22 mouse cellular contexts compared by ENCODE assay signal in the genomic region with DNA sequence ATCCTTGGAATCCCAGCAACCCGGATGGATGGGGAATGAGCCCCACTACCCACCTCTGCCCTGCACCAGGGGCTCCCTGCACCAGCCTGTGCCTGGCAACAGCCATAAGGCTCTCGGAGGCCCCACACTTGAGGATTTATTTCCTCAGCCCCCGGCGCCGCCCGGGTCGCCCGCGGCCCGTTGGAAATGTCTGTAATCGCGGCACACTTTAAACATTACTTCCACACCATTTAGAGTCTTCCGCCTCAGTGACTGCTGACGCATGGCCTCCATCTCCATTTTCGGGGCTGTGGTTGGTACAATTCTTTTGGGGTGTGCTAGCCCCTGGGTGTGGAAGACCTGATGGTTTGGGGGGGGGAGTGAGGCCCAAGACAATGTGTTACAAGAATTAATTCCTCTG.
A peak's percentile ranks its signal among the peaks of the same experiment; 100 is the strongest.
DNase-seq lines count a peak whose midpoint lies in the region; ATAC-seq and TF ChIP-seq lines count a peak whose summit lies in the region.
"Had no signal": no experiment of that assay in that cellular context is flagged by ENCODE, and none has a peak within 500 bp of the region (broad histone marks: within the 10 kb centered on the region; RNA-seq: fewer than 3 reads in every experiment).

No protein-coding gene starts in this region.

- peaks cover 8% of the 10 kb centered on the region; the same call in 1 of the 2 replicates for H3K4me1 ChIP-seq in midbrain, embryonic 15.5 days
- no peaks in the 10 kb centered on the region for H3K4me1 ChIP-seq in midbrain, postnatal 0 days (ENCODE audit: insufficient read depth, low read length)
- H3K4me1 ChIP-seq in neural tube, embryonic 12.5 days, result peaks cover 7% of the 10 kb centered on the region
- peaks cover 4% of the 10 kb centered on the region; the same call in 1 of the 2 replicates for H3K4me1 ChIP-seq in liver, embryonic 11.5 days (replicated peaks; ENCODE audit: control insufficient read depth, insufficient read depth, low read length)
- H3K4me1 ChIP-seq in kidney, embryonic 14.5 days (ENCODE audit: control insufficient read depth, insufficient read depth, low read length), result no peaks in the 10 kb centered on the region
- H3K4me1 ChIP-seq: limb, embryonic 12.5 days had no signal

- H3K27me3 ChIP-seq in midbrain, embryonic 15.5 days (replicated peaks), result 0 out of 2 replicates have a peak, but pooled peaks cover 4% of the 10 kb centered on the region
- H3K27me3 ChIP-seq in midbrain, postnatal 0 days (ENCODE audit: insufficient read depth, low read length), result 0 out of 2 replicates have a peak, but pooled peaks cover 6% of the 10 kb centered on the region
- peaks cover 94% of the 10 kb centered on the region for H3K27me3 ChIP-seq in neural tube, embryonic 12.5 days (replicated peaks)
- H3K27me3 ChIP-seq in liver, embryonic 11.5 days (replicated peaks; ENCODE audit: control insufficient read depth, insufficient read depth, low read length), result no peaks in the 10 kb centered on the region
- peaks cover 3% of the 10 kb centered on the region; the same call in 1 of the 2 replicates for H3K27me3 ChIP-seq in kidney, embryonic 14.5 days (ENCODE audit: control insufficient read depth, insufficient read depth, low read length)
- H3K27me3 ChIP-seq: liver, embryonic 13.5 days; lung, embryonic 15.5 days had no signal

- no peaks in the 10 kb centered on the region for H3K9me3 ChIP-seq in midbrain, embryonic 15.5 days
- H3K9me3 ChIP-seq in midbrain, postnatal 0 days (ENCODE audit: low read length), result no peaks in the 10 kb centered on the region
- H3K9me3 ChIP-seq in neural tube, embryonic 12.5 days, result no peaks in the 10 kb centered on the region
- H3K9me3 ChIP-seq in liver, embryonic 11.5 days (ENCODE audit: control insufficient read depth, low read length), result no peaks in the 10 kb centered on the region
- no peaks in the 10 kb centered on the region for H3K9me3 ChIP-seq in kidney, embryonic 14.5 days (ENCODE audit: control insufficient read depth, low read length)
- H3K9me3 ChIP-seq: liver, embryonic 13.5 days; lung, embryonic 15.5 days had no signal

- no peak overlapping the region for H3K9ac ChIP-seq in midbrain, embryonic 15.5 days
- H3K9ac ChIP-seq in midbrain, postnatal 0 days (replicated peaks; ENCODE audit: low read length, poor library complexity, severe bottlenecking), result no peak overlapping the region
- H3K9ac ChIP-seq in neural tube, embryonic 12.5 days, result no peak overlapping the region
- no peak overlapping the region for H3K9ac ChIP-seq in liver, embryonic 11.5 days (ENCODE audit: low read depth, low read length)
- no peak overlapping the region for H3K9ac ChIP-seq in kidney, embryonic 14.5 days (ENCODE audit: low read depth, low read length)
- H3K9ac ChIP-seq: limb, embryonic 12.5 days; liver, embryonic 13.5 days; lung, embryonic 15.5 days had no signal

- H3K36me3 ChIP-seq in midbrain, embryonic 15.5 days (replicated peaks), result no peaks in the 10 kb centered on the region
- no peaks in the 10 kb centered on the region for H3K36me3 ChIP-seq in midbrain, postnatal 0 days (ENCODE audit: insufficient read depth, low read length)
- no peaks in the 10 kb centered on the region for H3K36me3 ChIP-seq in neural tube, embryonic 12.5 days
- no peaks in the 10 kb centered on the region for H3K36me3 ChIP-seq in liver, embryonic 11.5 days (ENCODE audit: control insufficient read depth, insufficient read depth, low read length)
- no peaks in the 10 kb centered on the region for H3K36me3 ChIP-seq in kidney, embryonic 14.5 days (ENCODE audit: control insufficient read depth, insufficient read depth, low read length)
- H3K36me3 ChIP-seq: limb, embryonic 12.5 days; liver, embryonic 13.5 days; lung, embryonic 15.5 days; midbrain, embryonic 10.5 days had no signal

- ATAC-seq in midbrain, embryonic 15.5 days (replicated peaks), result 0 out of 2 replicates have a peak, but pooled peaks have one; percentile 12
- no peak for ATAC-seq in midbrain, postnatal 0 days (ENCODE audit: low FRiP score)
- ATAC-seq in neural tube, embryonic 12.5 days (ENCODE audit: low FRiP score, low read depth), result peak; percentile 42
- no peak for ATAC-seq in liver, embryonic 11.5 days (replicated peaks; ENCODE audit: low FRiP score)
- no peak for ATAC-seq in kidney, embryonic 14.5 days (ENCODE audit: low FRiP score, low TSS enrichment)
- ATAC-seq: activated CD4-positive, CD25-positive, alpha-beta regulatory T cell, adult 4 months; CD4-positive, CD25-positive, alpha-beta regulatory T cell, adult 4 months had no signal

- peak; percentile 23 for DNase-seq in embryo, embryonic 10 days (ENCODE audit: low spot score)
- DNase-seq in embryo, embryonic 9.5 days (ENCODE audit: extremely low spot score), result no peak
- no peak for DNase-seq in midbrain, postnatal 0 days (ENCODE audit: low spot score)
- DNase-seq in liver, embryonic 11.5 days (ENCODE audit: low spot score), result no peak
- no peak for DNase-seq in urinary bladder, postnatal 25 days (ENCODE audit: low spot score)
- DNase-seq: adrenal gland, postnatal 10 days; cerebellum, adult 11 months; cerebellum, postnatal 10 days; heart, postnatal 14 days; kidney, adult 9 months; liver, embryonic 13.5 days; lung, postnatal 4 days; thymus, postnatal 14 days had no signal

- no peak overlapping the region for H3K27ac ChIP-seq in midbrain, embryonic 15.5 days
- no peak overlapping the region for H3K27ac ChIP-seq in midbrain, postnatal 0 days (ENCODE audit: low read depth, low read length)
- no peak overlapping the region for H3K27ac ChIP-seq in neural tube, embryonic 12.5 days
- H3K27ac ChIP-seq in liver, embryonic 11.5 days (ENCODE audit: low read depth, low read length), result no peak overlapping the region
- H3K27ac ChIP-seq in kidney, embryonic 14.5 days (ENCODE audit: low read depth, low read length), result no peak overlapping the region
- H3K27ac ChIP-seq: limb, embryonic 12.5 days; liver, embryonic 13.5 days; lung, embryonic 15.5 days; midbrain, embryonic 10.5 days had no signal

- WGBS in midbrain, embryonic 15.5 days, result 65% methylated on average over 15 of the region's 15 CpGs
- 57% methylated on average over 15 of the region's 15 CpGs for WGBS in midbrain, postnatal 0 days
- 20% methylated on average over 15 of the region's 15 CpGs for WGBS in neural tube, embryonic 12.5 days
- WGBS in liver, embryonic 11.5 days, result 72% methylated on average over 15 of the region's 15 CpGs
- WGBS in kidney, embryonic 14.5 days, result 45% methylated on average over 15 of the region's 15 CpGs

- TF ChIP-seq CTCF in midbrain, postnatal 0 days (IDR thresholded peaks at IDR 0.05), result no peak

- H3K4me2 ChIP-seq in midbrain, embryonic 15.5 days, result no peak overlapping the region
- no peak overlapping the region for H3K4me2 ChIP-seq in midbrain, postnatal 0 days (ENCODE audit: low read depth, low read length, poor library complexity, severe bottlenecking)
- H3K4me2 ChIP-seq in neural tube, embryonic 12.5 days (replicated peaks), result peak overlapping the region; percentile 20; the same call in 1 of the 2 replicates
- no peak overlapping the region for H3K4me2 ChIP-seq in liver, embryonic 11.5 days
- no peak overlapping the region for H3K4me2 ChIP-seq in kidney, embryonic 14.5 days (replicated peaks; ENCODE audit: low read depth, low read length)
- H3K4me2 ChIP-seq: heart, embryonic 11.5 days; limb, embryonic 12.5 days; liver, embryonic 13.5 days; lung, embryonic 15.5 days had no signal

- H3K4me3 ChIP-seq in midbrain, embryonic 15.5 days, result no peak overlapping the region
- no peak overlapping the region for H3K4me3 ChIP-seq in midbrain, postnatal 0 days (ENCODE audit: low read depth, low read length)
- H3K4me3 ChIP-seq in neural tube, embryonic 12.5 days, result no peak overlapping the region
- no peak overlapping the region for H3K4me3 ChIP-seq in liver, embryonic 11.5 days (ENCODE audit: low read depth, low read length)
- H3K4me3 ChIP-seq in kidney, embryonic 14.5 days (ENCODE audit: low read length), result no peak overlapping the region
- H3K4me3 ChIP-seq: limb, embryonic 12.5 days; liver, embryonic 13.5 days; lung, embryonic 15.5 days; midbrain, embryonic 10.5 days had no signal

Comparison
In these comparisons a context has a peak if more than half of its experiments do, and no peak if none do; other contexts are left out.
1. ATAC-seq: peak in midbrain, embryonic 15.5 days (single experiment) and neural tube, embryonic 12.5 days (single experiment); none in midbrain, postnatal 0 days (single experiment), liver, embryonic 11.5 days (single experiment) and kidney, embryonic 14.5 days (single experiment).